Mouse (Mus musculus): ENCODE data around the gene Dis3l2. TPM values are rescaled to one million over a fixed set of nuclear protein-coding genes. Genes with fewer than 3 reads are reported as not detected.

Dis3l2 gene
- polyA plus RNA-seq, 1 experiment from 2014 or later, result 41.7 TPM

DNA sequence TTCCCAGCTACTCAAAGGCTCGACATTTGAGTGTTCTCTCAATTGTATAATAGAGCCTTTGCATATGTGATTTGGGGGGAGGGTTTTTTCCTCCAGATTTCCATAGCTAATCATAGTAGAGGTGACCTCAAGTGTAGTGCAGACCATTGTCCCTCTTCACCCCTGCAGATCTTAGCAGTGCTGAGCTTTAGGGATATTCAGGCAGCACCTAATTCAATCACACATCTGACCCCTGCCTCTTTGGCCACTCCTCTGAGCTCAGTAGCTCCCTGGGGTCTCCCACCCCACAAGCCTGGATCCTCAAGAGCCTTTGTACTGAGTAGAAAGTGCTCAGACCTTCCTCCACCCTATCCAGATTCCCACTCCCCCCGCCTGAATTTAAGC is 299.6 kb downstream of the Dis3l2 start:
- Histone ChIP-seq H3K4me1 (peaks cover 15% of the 10 kb centered on the region), H3K36me3 (replicated peaks) (no peaks in the 10 kb centered on the region; the same call in 1 of the 2 replicates), H3K9me3 (no peaks in the 10 kb centered on the region), H3K9ac (no peak overlapping the region), H3K27ac (peak overlapping the region; percentile 76), H3K4me2 (no peak overlapping the region), H3K27me3 (no peaks in the 10 kb centered on the region), H3K4me3 (replicated peaks) (no peak overlapping the region)
- peak; percentile 69 for ATAC-seq (ENCODE audit: low FRiP score)
- WGBS, result 23% methylated on average over 2 of the region's 2 CpGs

- Histone ChIP-seq H3K4me1 (peaks cover 15% of the 10 kb centered on the region), H3K36me3 (replicated peaks) (no peaks in the 10 kb centered on the region; the same call in 1 of the 2 replicates), H3K27ac (no peak overlapping the region), H3K9me3 (no peaks in the 10 kb centered on the region), H3K27me3 (no peaks in the 10 kb centered on the region), H3K4me3 (replicated peaks) (no peak overlapping the region), H3K9ac (no peak overlapping the region), H3K4me2 (no peak overlapping the region)
- ATAC-seq (ENCODE audit: low FRiP score), result no peak
- 95% methylated on average over 1 of the region's 1 CpGs for WGBS
These were observed 302.8 kb downstream of the Dis3l2 start for GRCm38 (mm10) chr1:87006425-87006824.

DNA sequence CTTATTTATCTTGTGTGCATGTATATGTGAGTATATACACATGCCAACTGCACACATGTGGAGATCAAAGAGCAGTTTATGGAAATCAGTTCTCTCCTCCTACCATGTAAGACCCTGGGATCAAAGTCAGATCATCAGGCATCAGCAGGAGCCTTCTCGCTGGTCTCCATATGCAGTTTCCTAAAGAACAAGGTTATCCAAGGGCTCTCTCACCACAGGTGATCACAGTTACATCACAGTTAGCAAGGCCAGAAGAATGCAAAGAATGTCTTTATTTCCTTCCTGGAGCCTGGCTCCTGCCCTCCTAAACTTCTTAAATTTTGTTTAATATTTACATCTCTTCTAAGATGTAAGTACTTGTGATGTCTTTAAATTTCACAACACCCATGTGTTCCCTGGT is 304.6 kb downstream of the Dis3l2 start:
- H3K27ac ChIP-seq, result no peak overlapping the region
- no peak overlapping the region for H3K4me2 ChIP-seq
- ATAC-seq (ENCODE audit: low FRiP score), result no peak
- peaks cover 4% of the 10 kb centered on the region for H3K4me1 ChIP-seq
- no peak overlapping the region for H3K4me3 ChIP-seq (replicated peaks)
- H3K27me3 ChIP-seq, result no peaks in the 10 kb centered on the region
- no peaks in the 10 kb centered on the region for H3K9me3 ChIP-seq
- no peaks in the 10 kb centered on the region; the same call in 1 of the 2 replicates for H3K36me3 ChIP-seq (replicated peaks)
- WGBS, result 28% methylated on average over 1 of the region's 1 CpGs
- H3K9ac ChIP-seq, result no peak overlapping the region

GRCm38 (mm10) chr1:87009156-87009555 is 305.5 kb downstream of the Dis3l2 start:
- H3K9ac ChIP-seq, result no peak overlapping the region

DNA sequence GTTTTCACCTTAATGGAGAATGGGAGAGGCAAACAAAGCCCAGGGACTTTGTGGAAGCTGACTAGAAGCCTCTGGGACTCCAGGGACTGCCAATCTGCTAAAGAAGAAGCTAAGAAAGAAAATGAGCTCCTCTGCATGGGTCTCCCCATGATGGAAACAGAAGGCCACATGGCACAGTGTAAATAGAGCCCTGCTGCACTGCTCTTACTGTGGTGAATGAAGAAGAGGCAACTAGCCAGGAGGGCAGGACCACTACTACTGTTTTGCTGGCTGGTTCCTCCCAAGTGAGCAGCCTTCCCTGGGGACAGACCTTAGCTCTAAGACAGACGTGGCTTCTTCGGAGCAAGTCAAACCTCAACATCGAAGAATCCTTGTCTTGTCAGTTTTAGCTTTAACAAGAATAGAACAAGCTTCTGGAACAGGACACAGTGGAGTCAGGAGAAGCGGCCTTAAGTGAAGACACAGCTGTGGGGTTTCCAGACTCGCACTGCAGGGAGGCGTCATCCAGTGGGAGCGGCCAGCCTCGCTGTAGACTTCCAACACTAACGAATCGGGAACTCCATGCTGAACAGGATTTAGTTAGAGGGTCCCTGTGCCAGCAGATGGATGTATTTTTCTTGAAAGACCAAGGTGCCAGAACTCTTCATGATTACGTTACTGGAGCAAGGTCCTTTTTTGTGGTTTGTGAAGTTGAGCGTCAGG is 307.2 kb downstream of the Dis3l2 start:
- no peak overlapping the region for H3K4me2 ChIP-seq
- H3K9ac ChIP-seq, result no peak overlapping the region
- H3K27ac ChIP-seq, result no peak overlapping the region
- H3K9me3 ChIP-seq, result no peaks in the 10 kb centered on the region
- no peaks in the 10 kb centered on the region for H3K27me3 ChIP-seq
- 76% methylated on average over 12 of the region's 12 CpGs for WGBS
- no peak overlapping the region for H3K4me3 ChIP-seq (replicated peaks)
- H3K36me3 ChIP-seq (replicated peaks), result no peaks in the 10 kb centered on the region
- no peak for ATAC-seq (ENCODE audit: low FRiP score)
- no peaks in the 10 kb centered on the region; the same call in 1 of the 2 replicates for H3K4me1 ChIP-seq

More at GRCm38 (mm10) chr1:87009156-87009555, 305.5 kb downstream of the Dis3l2 start:
- H3K4me3 ChIP-seq (replicated peaks), result no peak overlapping the region
- H3K36me3 ChIP-seq (replicated peaks), result no peaks in the 10 kb centered on the region; the same call in 1 of the 2 replicates
- no peak overlapping the region for H3K27ac ChIP-seq
- no peaks in the 10 kb centered on the region for H3K27me3 ChIP-seq
- no peaks in the 10 kb centered on the region; the same call in 1 of the 2 replicates for H3K4me1 ChIP-seq
- no peak overlapping the region for H3K4me2 ChIP-seq
- no peaks in the 10 kb centered on the region for H3K9me3 ChIP-seq
- WGBS, result 93% methylated on average over 3 of the region's 3 CpGs
- no peak for ATAC-seq (ENCODE audit: low FRiP score)

DNA sequence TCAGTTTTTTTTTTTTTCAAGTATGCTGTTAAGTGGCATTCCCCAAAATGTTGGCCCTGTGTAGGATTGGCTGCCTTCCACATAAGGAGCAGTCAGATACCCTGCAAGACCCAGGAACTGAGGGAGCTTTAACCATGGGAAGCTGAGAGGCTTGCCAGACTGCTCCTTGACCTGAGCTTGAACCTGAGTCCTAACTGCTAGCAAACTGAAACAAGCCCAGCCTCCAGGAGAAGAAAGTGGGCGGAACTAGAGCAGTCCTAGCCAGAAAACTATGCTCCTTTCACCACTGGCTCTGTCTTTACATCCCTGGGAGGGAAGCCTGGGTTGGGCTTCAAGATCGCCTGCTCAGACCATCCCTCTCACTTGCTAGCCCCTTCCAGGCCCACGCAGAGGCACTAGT is 308.1 kb downstream of the Dis3l2 start:
- H3K27ac ChIP-seq, result no peak overlapping the region
- H3K4me2 ChIP-seq, result no peak overlapping the region
- no peak for ATAC-seq (ENCODE audit: low FRiP score)
- H3K9ac ChIP-seq, result no peak overlapping the region
- 68% methylated on average over 3 of the region's 3 CpGs for WGBS
- H3K36me3 ChIP-seq (replicated peaks), result no peaks in the 10 kb centered on the region
- no peaks in the 10 kb centered on the region for H3K27me3 ChIP-seq
- H3K4me3 ChIP-seq (replicated peaks), result no peak overlapping the region
- no peaks in the 10 kb centered on the region for H3K9me3 ChIP-seq
- H3K4me1 ChIP-seq, result no peaks in the 10 kb centered on the region; the same call in 1 of the 2 replicates

DNA sequence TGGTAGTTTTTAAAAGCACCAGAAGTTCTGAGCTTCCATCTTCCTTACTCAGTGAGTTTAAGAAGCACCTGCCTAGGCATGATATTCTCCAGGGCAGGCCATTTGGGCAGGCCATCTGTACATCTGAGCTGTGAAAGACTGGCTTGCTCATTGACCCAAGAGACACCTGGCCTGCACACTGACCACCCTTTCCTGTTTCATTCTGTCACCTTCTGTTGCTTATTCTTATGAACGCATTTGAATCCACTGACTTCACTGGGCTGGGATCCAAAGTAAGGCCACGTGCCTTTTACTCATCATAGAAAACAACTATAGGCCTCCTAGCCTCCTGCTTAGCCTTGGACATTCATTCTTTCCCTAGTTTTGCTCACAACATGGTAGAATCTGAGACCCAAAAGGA is 309.0 kb downstream of the Dis3l2 start:
- Histone ChIP-seq H3K9me3 (no peaks in the 10 kb centered on the region), H3K4me1 (no peaks in the 10 kb centered on the region; the same call in 1 of the 2 replicates), H3K4me3 (replicated peaks) (no peak overlapping the region), H3K27me3 (no peaks in the 10 kb centered on the region), H3K9ac (no peak overlapping the region), H3K4me2 (no peak overlapping the region), H3K27ac (no peak overlapping the region), H3K36me3 (replicated peaks) (no peaks in the 10 kb centered on the region)
- WGBS, result 89% methylated on average over 2 of the region's 2 CpGs
- ATAC-seq (ENCODE audit: low FRiP score), result no peak

DNA sequence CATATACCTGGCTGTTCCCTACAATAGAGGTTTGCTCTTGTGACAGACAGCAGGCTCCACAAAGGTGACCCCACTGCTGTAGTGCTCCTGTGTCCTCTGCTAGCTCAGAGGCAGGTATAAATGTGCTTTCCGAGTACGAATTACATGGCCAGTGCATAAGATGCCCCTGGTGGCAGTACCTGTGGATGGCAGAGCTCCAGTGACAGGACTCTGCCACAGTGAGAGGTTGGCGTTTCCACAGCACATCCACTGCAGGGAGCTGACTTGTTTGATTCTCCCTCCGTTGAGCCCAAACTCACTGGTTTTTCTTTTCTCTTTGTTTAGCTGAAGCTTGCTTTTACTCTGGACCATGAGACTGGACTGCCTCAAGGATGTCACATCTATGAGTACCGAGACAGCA is 317.1 kb downstream of the Dis3l2 start:
- ATAC-seq (ENCODE audit: low FRiP score), result no peak
- 84% methylated on average over 5 of the region's 5 CpGs for WGBS
- no peaks in the 10 kb centered on the region for H3K4me1 ChIP-seq
- no peak overlapping the region for H3K9ac ChIP-seq
- H3K9me3 ChIP-seq, result no peaks in the 10 kb centered on the region
- no peak overlapping the region for H3K4me3 ChIP-seq (replicated peaks)
- H3K27ac ChIP-seq, result no peak overlapping the region
- peaks cover 8% of the 10 kb centered on the region; the same call in 1 of the 2 replicates for H3K36me3 ChIP-seq (replicated peaks)
- no peaks in the 10 kb centered on the region for H3K27me3 ChIP-seq
- no peak overlapping the region for H3K4me2 ChIP-seq

GRCm38 (mm10) chr1:87021584-87021983 is 318.0 kb downstream of the Dis3l2 start:
- Histone ChIP-seq H3K4me1 (no peaks in the 10 kb centered on the region), H3K9me3 (no peaks in the 10 kb centered on the region), H3K4me3 (replicated peaks) (no peak overlapping the region), H3K4me2 (no peak overlapping the region), H3K9ac (no peak overlapping the region), H3K27me3 (no peaks in the 10 kb centered on the region), H3K36me3 (replicated peaks) (peaks cover 8% of the 10 kb centered on the region; the same call in 1 of the 2 replicates), H3K27ac (no peak overlapping the region)
- ATAC-seq (ENCODE audit: low FRiP score), result no peak
- 79% methylated on average over 3 of the region's 3 CpGs for WGBS

DNA sequence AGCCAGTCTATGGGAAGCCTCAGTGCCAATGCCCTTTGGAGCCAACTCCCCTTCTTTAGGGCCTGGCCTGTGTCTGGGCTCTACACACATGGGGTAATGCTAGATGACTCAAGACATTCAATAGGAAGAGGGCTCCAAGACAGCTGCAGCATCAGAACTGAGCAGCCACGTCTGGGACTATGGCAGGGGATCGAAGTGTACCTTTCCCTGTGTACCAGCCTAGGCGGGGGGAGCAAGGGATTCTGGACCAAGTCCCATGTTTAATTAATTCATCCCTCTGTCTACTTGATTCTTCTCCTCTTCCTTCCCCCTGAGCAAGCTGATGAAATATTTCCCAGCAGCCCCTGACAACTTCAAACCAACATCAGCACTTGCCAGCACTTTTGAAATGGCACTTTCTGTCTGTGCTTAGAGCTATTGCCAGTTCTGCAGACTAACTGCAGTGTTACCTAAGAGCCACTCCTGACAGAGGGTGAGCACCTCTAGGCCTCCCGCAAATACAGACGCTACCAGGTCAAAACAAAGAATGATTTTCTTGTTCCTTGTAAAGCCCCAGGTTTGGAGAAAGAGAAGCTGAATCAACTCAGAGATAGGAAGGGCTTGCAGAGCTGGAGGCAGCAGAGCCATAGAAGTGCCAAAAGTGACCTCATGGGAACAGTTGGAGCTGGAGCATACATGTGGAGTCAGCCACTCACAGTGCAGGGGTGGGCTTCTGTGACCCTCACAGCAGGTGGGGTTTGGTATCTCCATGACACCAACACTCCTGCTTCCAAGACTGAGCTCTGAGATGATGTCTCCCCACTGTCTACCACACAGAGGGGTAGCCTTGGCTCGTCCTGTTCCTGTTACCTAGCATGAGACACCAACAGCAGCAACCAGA is 319.9 kb downstream of the Dis3l2 start:
- Histone ChIP-seq H3K27ac (no peak overlapping the region), H3K9ac (no peak overlapping the region), H3K27me3 (no peaks in the 10 kb centered on the region), H3K36me3 (replicated peaks) (peaks cover 8% of the 10 kb centered on the region; the same call in 1 of the 2 replicates), H3K9me3 (no peaks in the 10 kb centered on the region), H3K4me3 (replicated peaks) (no peak overlapping the region), H3K4me1 (no peaks in the 10 kb centered on the region), H3K4me2 (no peak overlapping the region)
- ATAC-seq (ENCODE audit: low FRiP score), result no peak
- WGBS, result 90% methylated on average over 6 of the region's 6 CpGs

- ATAC-seq (ENCODE audit: low FRiP score), result no peak
- H3K27me3 ChIP-seq, result no peaks in the 10 kb centered on the region
- H3K36me3 ChIP-seq (replicated peaks), result peaks cover 8% of the 10 kb centered on the region; the same call in 1 of the 2 replicates
- H3K4me1 ChIP-seq, result no peaks in the 10 kb centered on the region
- WGBS, result 80% methylated on average over 1 of the region's 1 CpGs
- no peak overlapping the region for H3K4me2 ChIP-seq
- H3K4me3 ChIP-seq (replicated peaks), result no peak overlapping the region
- no peak overlapping the region for H3K9ac ChIP-seq
- H3K9me3 ChIP-seq, result no peaks in the 10 kb centered on the region
- no peak overlapping the region for H3K27ac ChIP-seq
These were observed 321.4 kb downstream of the Dis3l2 start for GRCm38 (mm10) chr1:87025021-87025420.

DNA sequence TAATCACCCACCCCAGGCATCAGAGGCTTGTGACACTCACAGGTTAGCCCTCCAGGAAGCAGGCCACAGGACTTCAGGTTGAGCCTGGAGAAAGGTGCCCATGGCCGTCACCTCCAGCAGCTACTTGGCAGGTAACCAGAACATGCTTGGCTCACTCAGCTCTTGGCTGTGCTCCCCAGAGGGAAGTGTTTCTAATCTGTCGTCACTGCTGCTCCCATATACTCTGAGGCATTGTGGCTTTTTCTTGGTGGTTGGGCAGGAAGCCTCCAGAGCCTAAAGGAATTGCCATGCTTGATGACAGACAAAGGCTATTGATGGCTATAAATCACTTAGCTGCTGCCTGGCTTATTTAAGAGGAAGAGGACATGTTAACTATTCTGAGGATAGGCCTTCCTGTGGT is 325.2 kb downstream of the Dis3l2 start:
- H3K4me3 ChIP-seq (replicated peaks), result no peak overlapping the region
- no peak for ATAC-seq (ENCODE audit: low FRiP score)
- no peak overlapping the region for H3K9ac ChIP-seq
- no peaks in the 10 kb centered on the region for H3K36me3 ChIP-seq (replicated peaks)
- H3K27me3 ChIP-seq, result no peaks in the 10 kb centered on the region
- no peak overlapping the region for H3K4me2 ChIP-seq
- no peaks in the 10 kb centered on the region for H3K9me3 ChIP-seq
- 84% methylated on average over 2 of the region's 2 CpGs for WGBS
- H3K4me1 ChIP-seq, result peaks cover 8% of the 10 kb centered on the region
- H3K27ac ChIP-seq, result no peak overlapping the region

Data from forebrain, embryonic 12.5 days (tissue).